Mouse (Mus musculus) Patski (cell line): ENCODE data around the gene Paics. TPM values are rescaled to one million over a fixed set of nuclear protein-coding genes. Genes with fewer than 3 reads are reported as not detected.

ENCODE experiments used
- ATAC-seq: fragments of 100-300 bp; one replicate; pipeline ENCODE4 v1.8.0; 2021
- CTCF ChIA-PET: fragments of 350-600 bp; sonication (Branson Sonifier 250); formaldehyde crosslinking; loops from one replicate; lab custom pipeline; 2022; ENCODE audit warnings: inconsistent platforms; lab: Charles Lee
- POLR2A ChIA-PET: fragments of 350-600 bp; sonication (Branson Sonifier 250); formaldehyde crosslinking; loops from one replicate; lab custom pipeline; 2022; ENCODE audit warnings: antibody characterized with exemption, inconsistent platforms; lab: Charles Lee
- DNase-seq: peaks from one replicate; pipeline ENCODE4 v3.0.0-alpha.2; 2011; ENCODE audit warnings: low read depth, low spot score
- H3K27me3 ChIP-seq: fragments of 371-371 bp; one replicate; pipeline ENCODE4 v1.5.1; 2021
- CTCF ChIP-seq: fragments of 100-300 bp; IDR thresholded peaks from one replicate; pipeline ENCODE4 v1.5.1; 2021
- in situ Hi-C: fragments of 300-500 bp; cut with MboI; formaldehyde crosslinking; loops from 3 replicates; pipeline ENCODE4 v1.11.1; 2018; ENCODE audit warnings: low pct_unique_long_range_greater_than_20kb, mixed read lengths
- polyA plus RNA-seq: library from polyadenylated mRNA; unstranded; gene quantifications from one replicate; pipeline ENCODE4 v1.2.3, GENCODE M21; 2021

Gene Paics
- polyA plus RNA-seq, 1 experiment from 2014 or later = 335 TPM

- POLR2A ChIA-PET = no interaction called here
Observed at GRCm38 (mm10) chr5:76947142-76947541, 4.0 kb upstream of the Paics start.

GRCm38 (mm10) chr5:76947758-76948157 lies 3.3 kb upstream of the Paics start:
- ChIA-PET POLR2A (no interaction called here), CTCF (interaction anchor here (0.7 to 3.2 kb wide), 7 partner anchors 12 to 46 kb away, joined by 3 to 13 read pairs (median 3); no protein-coding TSS in a partner anchor)
- in situ Hi-C loops = no loop called here
- H3K27me3 ChIP-seq = no peaks in the 10 kb centered on the region
- ATAC-seq (no peak), DNase-seq (no peak)
- no peak for TF ChIP-seq CTCF

More at GRCm38 (mm10) chr5:76947142-76947541, 4.0 kb upstream of the Paics start:
- in situ Hi-C loops = no loop called here
- H3K27me3 ChIP-seq = no peaks in the 10 kb centered on the region
- CTCF ChIA-PET = interaction anchor here (0.7 to 3.2 kb wide), 5 partner anchors 13 to 39 kb away, joined by 3 to 13 read pairs (median 3); no protein-coding TSS in a partner anchor
- ATAC-seq = no peak
- TF ChIP-seq CTCF = no peak
- no peak for DNase-seq

DNA sequence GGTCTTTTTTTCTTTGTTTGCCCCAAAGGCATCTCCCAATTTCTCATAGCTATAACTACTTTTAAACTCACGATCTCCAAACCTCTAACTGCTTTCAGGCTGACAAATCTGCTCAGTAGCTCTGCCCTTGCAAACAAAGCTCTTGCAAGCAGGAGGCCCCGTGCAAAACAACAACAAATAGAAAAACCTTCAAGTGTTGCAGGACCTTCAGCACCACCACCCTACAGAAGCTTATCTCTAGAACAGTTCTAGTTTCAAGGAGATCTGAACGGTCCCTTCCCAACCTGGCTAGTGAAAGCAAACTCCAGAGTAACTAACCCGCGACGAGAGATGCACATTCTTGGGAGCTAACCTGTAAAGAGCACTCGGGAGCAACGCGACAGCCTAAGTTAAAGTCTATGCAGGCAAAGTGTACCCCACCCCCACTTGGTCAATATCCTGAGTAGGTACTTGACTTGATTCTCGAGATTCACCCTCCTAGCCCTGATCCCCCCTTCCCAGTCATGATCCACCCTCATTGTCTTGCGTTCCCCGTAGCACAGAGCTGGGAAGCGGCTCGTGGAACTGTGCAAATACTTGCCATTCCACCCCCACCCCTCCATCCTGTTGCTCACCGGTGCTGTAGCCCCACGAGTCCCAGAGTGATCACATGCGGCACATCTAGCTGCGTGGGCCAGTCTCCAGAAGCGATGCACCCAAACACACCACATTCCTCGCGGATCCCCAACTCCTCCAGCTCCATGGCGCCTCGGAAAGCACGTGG lies 583 bp upstream of the Paics start:
- ATAC-seq = peak; percentile 38
- no peaks in the 10 kb centered on the region for H3K27me3 ChIP-seq
- in situ Hi-C loops = loop anchor here (5.0 to 10.0 kb wide), 2 partner anchors 48 to 366 kb away; partner anchors contain the start of gene Cep135
- POLR2A ChIA-PET = interaction anchor here (0.6 to 2.7 kb wide), 8 partner anchors 9 to 483 kb away, joined by 3 to 18 read pairs (median 5); partner anchors contain the start of gene Aasdh
- no peak for TF ChIP-seq CTCF
- CTCF ChIA-PET = interaction anchor here (0.8 to 2.3 kb wide), 12 partner anchors 9 to 62 kb away, joined by 3 to 18 read pairs (median 4); no protein-coding TSS in a partner anchor
- no peak for DNase-seq

- in situ Hi-C loops = loop anchor here (5.0 to 10.0 kb wide), 2 partner anchors 50 to 368 kb away; partner anchors contain the start of gene Cep135
- no peak for TF ChIP-seq CTCF
- POLR2A ChIA-PET = interaction anchor here (1.1 to 2.2 kb wide), 2 partner anchors 46 to 48 kb away, joined by 3 to 8 read pairs; partner anchors contain the start of gene Aasdh
- CTCF ChIA-PET = interaction anchor here (1.3 to 1.7 kb wide), 2 partner anchors 12 to 48 kb away, joined by 5 to 6 read pairs; partner anchors contain the start of gene Aasdh
- H3K27me3 ChIP-seq = no peaks in the 10 kb centered on the region
- DNase-seq (no peak), ATAC-seq (no peak)
Observed at GRCm38 (mm10) chr5:76952112-76953040, 1.3 kb downstream of the Paics start.

DNA sequence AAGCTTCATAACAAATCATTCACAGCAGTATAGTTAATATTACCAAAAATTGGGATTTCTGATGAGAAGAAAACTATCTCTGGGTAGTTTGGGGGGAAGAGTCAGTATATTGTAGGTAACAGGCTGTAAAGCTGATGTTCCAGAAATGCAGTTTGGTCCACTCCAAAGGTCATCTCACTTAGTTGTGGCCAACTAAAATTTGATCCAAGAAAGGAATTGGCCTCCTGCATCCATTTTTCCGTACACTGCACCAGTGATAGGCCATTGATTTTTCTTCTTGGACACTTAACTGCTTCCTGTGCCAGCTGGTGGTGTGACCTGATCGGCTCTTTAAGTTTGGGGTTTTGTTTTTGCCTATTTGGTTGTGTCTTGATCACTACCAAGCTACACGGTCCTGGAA lies 2.7 kb downstream of the Paics start:
- CTCF ChIA-PET = interaction anchor here (0.9 to 1.7 kb wide), 6 partner anchors 9 to 49 kb away, joined by 3 to 6 read pairs (median 4); partner anchors contain the start of gene Aasdh
- no peaks in the 10 kb centered on the region for H3K27me3 ChIP-seq
- ATAC-seq = no peak
- DNase-seq = no peak
- TF ChIP-seq CTCF = no peak
- POLR2A ChIA-PET = interaction anchor here (0.7 to 1.4 kb wide), 2 partner anchors 31 to 275 kb away, joined by 3 read pairs; no protein-coding TSS in a partner anchor
- in situ Hi-C loops = loop anchor here (5.0 to 10.0 kb wide), 2 partner anchors 51 to 369 kb away; partner anchors contain the start of gene Cep135

- DNase-seq = no peak
- H3K27me3 ChIP-seq = no peaks in the 10 kb centered on the region
- in situ Hi-C loops = loop anchor here (5.0 to 10.0 kb wide), 2 partner anchors 52 to 370 kb away; partner anchors contain the start of gene Cep135
- TF ChIP-seq CTCF = no peak
- ChIA-PET CTCF (interaction anchor here (0.9 to 1.7 kb wide), 6 partner anchors 8 to 50 kb away, joined by 3 to 6 read pairs (median 4); partner anchors contain the start of gene Aasdh), POLR2A (interaction anchor here (1.4 kb wide), 1 partner anchor 32 kb away, joined by 3 read pairs; no protein-coding TSS in a partner anchor)
- no peak for ATAC-seq
Observed at GRCm38 (mm10) chr5:76954271-76954900, 3.3 kb downstream of the Paics start.

GRCm38 (mm10) chr5:76955474-76955873 lies 4.4 kb downstream of the Paics start:
- TF ChIP-seq CTCF = no peak
- CTCF ChIA-PET = interaction anchor here (0.9 to 1.6 kb wide), 3 partner anchors 10 to 13 kb away, joined by 3 read pairs; no protein-coding TSS in a partner anchor
- no peak for DNase-seq
- H3K27me3 ChIP-seq = no peaks in the 10 kb centered on the region
- ATAC-seq = no peak
- in situ Hi-C loops = loop anchor here (10.0 kb wide), 1 partner anchor 371 kb away; the partner anchor contains the start of gene Cep135
- POLR2A ChIA-PET = no interaction called here

DNA sequence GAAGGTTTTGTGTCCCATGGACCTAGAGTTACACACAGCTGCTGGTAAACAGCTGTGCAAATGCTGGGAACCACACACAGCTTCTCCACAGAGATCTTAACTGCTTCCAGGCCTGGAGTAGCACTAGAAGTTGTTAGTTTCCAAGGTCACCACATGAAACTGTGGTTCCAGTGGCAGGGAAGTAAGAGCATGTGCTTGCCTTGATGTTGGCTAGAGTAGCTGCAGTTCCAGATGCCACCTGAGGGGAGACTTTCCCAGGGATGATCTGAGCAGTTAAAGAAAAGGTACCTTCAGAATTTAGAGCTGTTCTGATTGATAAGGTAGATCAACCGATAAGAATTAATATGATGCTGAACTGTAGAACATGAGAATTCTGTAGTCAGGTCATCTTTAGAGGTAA lies 6.8 kb downstream of the Paics start:
- CTCF ChIA-PET = interaction anchor here (0.9 to 1.9 kb wide), 4 partner anchors 8 to 46 kb away, joined by 3 to 5 read pairs (median 4); no protein-coding TSS in a partner anchor
- in situ Hi-C loops = loop anchor here (10.0 kb wide), 1 partner anchor 373 kb away; the partner anchor contains the start of gene Cep135
- POLR2A ChIA-PET = no interaction called here

GRCm38 (mm10) chr5:76959587-76959986 lies 8.5 kb downstream of the Paics start:
- in situ Hi-C loops = loop anchor here (10.0 kb wide), 1 partner anchor 375 kb away; the partner anchor contains the start of gene Cep135
- DNase-seq = no peak
- no peak for ATAC-seq
- H3K27me3 ChIP-seq = no peaks in the 10 kb centered on the region
- ChIA-PET CTCF (interaction anchor here (0.6 to 1.0 kb wide), 2 partner anchors 9 to 12 kb away, joined by 3 read pairs; no protein-coding TSS in a partner anchor), POLR2A (interaction anchor here (0.9 kb wide), 1 partner anchor 14 kb away, joined by 5 read pairs; no protein-coding TSS in a partner anchor)
- TF ChIP-seq CTCF = no peak

More for the DNA sequence above, 6.8 kb downstream of the Paics start:
- TF ChIP-seq CTCF = no peak
- H3K27me3 ChIP-seq = no peaks in the 10 kb centered on the region
- DNase-seq (no peak), ATAC-seq (no peak)
